Mouse (Mus musculus): ENCODE data around the gene Chst8.

GRCm38 (mm10) chr7:34748501-34748900 lies 64.0 kb downstream of the Chst8 start:
- TF ChIP-seq CTCF (IDR thresholded peaks at IDR 0.05; ENCODE audit: low read depth, low read length) (no peak), GATA1 (IDR thresholded peaks at IDR 0.05; ENCODE audit: borderline replicate concordance, low read length) (no peak), POLR2AphosphoS5 (IDR thresholded peaks at IDR 0.05; ENCODE audit: insufficient replicate concordance, low read depth, low read length) (no peak), GATA2 (IDR thresholded peaks at IDR 0.05; ENCODE audit: borderline replicate concordance, low read depth, low read length) (no peak)
